Mouse (Mus musculus) limb, embryonic 10.5 days (tissue): ENCODE data around the gene 4930519P11Rik. TPM values are rescaled to one million over a fixed set of nuclear protein-coding genes. Genes with fewer than 3 reads are reported as not detected.
A peak's percentile ranks its signal among the peaks of the same experiment; 100 is the strongest.

Source experiments
- DNase-seq: peaks from one replicate; pipeline ENCODE4 v3.0.0-alpha.2; 2017; ENCODE audit warnings: low spot score
- H3K27ac ChIP-seq: fragments of 300-500 bp; sonication (generic); 2 replicates; pipeline ENCODE4 v1.5.1; 2016; ENCODE audit warnings: mild to moderate bottlenecking
- H3K27me3 ChIP-seq: fragments of 300-500 bp; sonication (generic); 2 replicates; pipeline ENCODE4 v1.6.1; 2016; ENCODE audit warnings: low read depth, mild to moderate bottlenecking; ENCODE audit not compliant: poor library complexity, severe bottlenecking
- H3K36me3 ChIP-seq: fragments of 300-500 bp; sonication (generic); 2 replicates; pipeline ENCODE4 v1.6.1; 2016; ENCODE audit warnings: mild to moderate bottlenecking, moderate library complexity
- H3K4me1 ChIP-seq: fragments of 300-500 bp; sonication (generic); 2 replicates; pipeline ENCODE4 v1.6.1; 2016
- H3K4me3 ChIP-seq: fragments of 300-500 bp; sonication (generic); 2 replicates; pipeline ENCODE4 v1.5.1; 2016; ENCODE audit warnings: mild to moderate bottlenecking, moderate library complexity
- H3K9me3 ChIP-seq: fragments of 300-500 bp; sonication (generic); replicated peaks from 2 replicates; pipeline ENCODE4 v1.6.1; 2016; ENCODE audit warnings: mild to moderate bottlenecking
- WGBS: fragments of 180-500 bp; shearing (Covaris S2); methylation state at CpG from one replicate; pipeline ENCODE4 v1.1.7; 2016; 5-methylcytosine and 5-hydroxymethylcytosine counted together
- polyA plus RNA-seq: library from polyadenylated mRNA; unstranded; fragments of >200 nt; fragmentation: Nextera tagmentation; extraction: Ambion mirVana; gene quantifications from 2 replicates; pipeline ENCODE4 v1.2.1, GENCODE M21; 2016

Gene 4930519P11Rik
- polyA plus RNA-seq, 1 experiment from 2014 or later: 0.64 TPM

GRCm38 (mm10) chr2:154617061-154617460 is 3.8 kb upstream of the 4930519P11Rik start:
- Histone ChIP-seq H3K4me3 (no peak overlapping the region), H3K4me1 (peaks cover 25% of the 10 kb centered on the region), H3K9me3 (no peaks in the 10 kb centered on the region), H3K36me3 (peaks cover 12% of the 10 kb centered on the region), H3K27ac (no peak overlapping the region), H3K27me3 (no peaks in the 10 kb centered on the region)
- no peak for DNase-seq
- 92% methylated on average over 3 of the region's 3 CpGs for WGBS

- H3K36me3 ChIP-seq: peaks cover 9% of the 10 kb centered on the region; the same call in 1 of the 2 replicates
- no peak overlapping the region for H3K4me3 ChIP-seq
- WGBS: 93% methylated on average over 5 of the region's 5 CpGs
- no peak overlapping the region for H3K27ac ChIP-seq
- H3K27me3 ChIP-seq: no peaks in the 10 kb centered on the region
- peaks cover 25% of the 10 kb centered on the region for H3K4me1 ChIP-seq
- no peak for DNase-seq
- no peaks in the 10 kb centered on the region for H3K9me3 ChIP-seq
Observed at GRCm38 (mm10) chr2:154615674-154616073, 2.4 kb upstream of the 4930519P11Rik start.

GRCm38 (mm10) chr2:154614841-154615576 is 1.8 kb upstream of the 4930519P11Rik start:
- DNase-seq: no peak
- Histone ChIP-seq H3K4me3 (no peak overlapping the region), H3K36me3 (peaks cover 7% of the 10 kb centered on the region; the same call in 1 of the 2 replicates), H3K9me3 (no peaks in the 10 kb centered on the region), H3K27ac (no peak overlapping the region), H3K4me1 (peaks cover 25% of the 10 kb centered on the region), H3K27me3 (no peaks in the 10 kb centered on the region)
- WGBS: 74% methylated on average over 19 of the region's 19 CpGs

- Histone ChIP-seq H3K36me3 (no peaks in the 10 kb centered on the region), H3K4me3 (no peak overlapping the region), H3K4me1 (peaks cover 21% of the 10 kb centered on the region), H3K27me3 (peaks cover 27% of the 10 kb centered on the region; the same call in 1 of the 2 replicates), H3K27ac (no peak overlapping the region), H3K9me3 (no peaks in the 10 kb centered on the region)
- DNase-seq: no peak
- WGBS: 66% methylated on average over 10 of the region's 10 CpGs
Observed at GRCm38 (mm10) chr2:154609050-154609767, 4.0 kb downstream of the 4930519P11Rik start.

GRCm38 (mm10) chr2:154606965-154607364 is 6.3 kb downstream of the 4930519P11Rik start:
- H3K4me1 ChIP-seq: peaks cover 16% of the 10 kb centered on the region
- DNase-seq: no peak
- H3K27ac ChIP-seq: no peak overlapping the region
- no peaks in the 10 kb centered on the region for H3K36me3 ChIP-seq
- no peak overlapping the region for H3K4me3 ChIP-seq
- no peaks in the 10 kb centered on the region for H3K9me3 ChIP-seq
- WGBS: 94% methylated on average over 1 of the region's 1 CpGs
- peaks cover 27% of the 10 kb centered on the region; the same call in 1 of the 2 replicates for H3K27me3 ChIP-seq

- peak overlapping the region; percentile 71 for H3K4me3 ChIP-seq
- H3K9me3 ChIP-seq: no peaks in the 10 kb centered on the region
- H3K27ac ChIP-seq: peak overlapping the region; percentile 53; the same call in 1 of the 2 replicates
- no peaks in the 10 kb centered on the region for H3K36me3 ChIP-seq
- peaks cover 16% of the 10 kb centered on the region for H3K4me1 ChIP-seq
- WGBS: 45% methylated on average over 7 of the region's 7 CpGs
- peaks cover 23% of the 10 kb centered on the region; the same call in 1 of the 2 replicates for H3K27me3 ChIP-seq
- no peak for DNase-seq
Observed at GRCm38 (mm10) chr2:154604156-154604555, 9.1 kb downstream of the 4930519P11Rik start.

GRCm38 (mm10) chr2:154603638-154604153 is 9.5 kb downstream of the 4930519P11Rik start, which contains the start of gene Pxmp4:
TSS of gene Pxmp4 (minus strand) at chr2:154603708.
- Histone ChIP-seq H3K27ac (peak within 1 kb of the TSS; percentile 81), H3K9me3 (no peaks in the 10 kb centered on the region), H3K36me3 (no peaks in the 10 kb centered on the region), H3K4me3 (peak within 1 kb of the TSS; percentile 71), H3K4me1 (peaks cover 16% of the 10 kb centered on the region), H3K27me3 (peaks cover 20% of the 10 kb centered on the region; the same call in 1 of the 2 replicates)
- peak; percentile 90 for DNase-seq
- WGBS: under 1% methylated on average over 13 of the region's 13 CpGs

GRCm38 (mm10) chr2:154603007-154603637 is 10.1 kb downstream of the 4930519P11Rik start:
- Histone ChIP-seq H3K27ac (peak overlapping the region; percentile 81), H3K27me3 (peaks cover 14% of the 10 kb centered on the region; the same call in 1 of the 2 replicates), H3K4me3 (peak overlapping the region; percentile 71), H3K9me3 (no peaks in the 10 kb centered on the region), H3K4me1 (peaks cover 16% of the 10 kb centered on the region), H3K36me3 (no peaks in the 10 kb centered on the region)
- no peak for DNase-seq
- WGBS: 23% methylated on average over 22 of the region's 22 CpGs

GRCm38 (mm10) chr2:154601324-154601723 is 11.9 kb downstream of the 4930519P11Rik start:
- DNase-seq: no peak
- H3K9me3 ChIP-seq: no peaks in the 10 kb centered on the region
- WGBS: 80% methylated on average over 3 of the region's 3 CpGs
- H3K4me3 ChIP-seq: no peak overlapping the region
- H3K4me1 ChIP-seq: peaks cover 16% of the 10 kb centered on the region
- peaks cover 10% of the 10 kb centered on the region; the same call in 1 of the 2 replicates for H3K27me3 ChIP-seq
- H3K36me3 ChIP-seq: no peaks in the 10 kb centered on the region
- no peak overlapping the region for H3K27ac ChIP-seq

GRCm38 (mm10) chr2:154600586-154600985 is 12.7 kb downstream of the 4930519P11Rik start:
- Histone ChIP-seq H3K4me1 (peaks cover 16% of the 10 kb centered on the region), H3K4me3 (no peak overlapping the region), H3K9me3 (no peaks in the 10 kb centered on the region), H3K27ac (no peak overlapping the region), H3K36me3 (no peaks in the 10 kb centered on the region), H3K27me3 (peaks cover 6% of the 10 kb centered on the region; the same call in 1 of the 2 replicates)
- no peak for DNase-seq
- 72% methylated on average over 6 of the region's 6 CpGs for WGBS

- peaks cover 3% of the 10 kb centered on the region for H3K36me3 ChIP-seq
- H3K27ac ChIP-seq: no peak overlapping the region
- no peak for DNase-seq
- H3K9me3 ChIP-seq: no peaks in the 10 kb centered on the region
- no peaks in the 10 kb centered on the region for H3K27me3 ChIP-seq
- no peak overlapping the region for H3K4me3 ChIP-seq
- 82% methylated on average over 3 of the region's 3 CpGs for WGBS
- no peaks in the 10 kb centered on the region for H3K4me1 ChIP-seq
Observed at GRCm38 (mm10) chr2:154597399-154597798, 15.8 kb downstream of the 4930519P11Rik start.

- no peak overlapping the region for H3K27ac ChIP-seq
- H3K4me1 ChIP-seq: no peaks in the 10 kb centered on the region
- H3K36me3 ChIP-seq: peaks cover 3% of the 10 kb centered on the region
- no peak overlapping the region for H3K4me3 ChIP-seq
- no peaks in the 10 kb centered on the region for H3K9me3 ChIP-seq
- no peaks in the 10 kb centered on the region for H3K27me3 ChIP-seq
- DNase-seq: no peak
- 81% methylated on average over 5 of the region's 5 CpGs for whole genome bisulfite sequencing
Observed at GRCm38 (mm10) chr2:154595775-154596174, 17.5 kb downstream of the 4930519P11Rik start.
